Mouse (Mus musculus) limb, embryonic 14.5 days (tissue): ENCODE measurements around the gene Eif2ak4. TPM values are rescaled to one million over a fixed set of nuclear protein-coding genes. Genes with fewer than 3 reads are reported as not detected.
A peak's percentile ranks its signal among the peaks of the same experiment; 100 is the strongest.

Experiments used
- ATAC-seq: fragments of 200-750 bp; cut with Nextera tagmentation; 2 replicates; pipeline ENCODE4 v1.8.0; 2017; ENCODE audit warnings: low read depth, moderate number of reproducible peaks, moderate TSS enrichment; ENCODE audit not compliant: low FRiP score
- DNase-seq: peaks from one replicate; pipeline ENCODE4 v3.0.0-alpha.2; 2015; ENCODE audit warnings: low spot score
- H3K27ac ChIP-seq: fragments of 300-500 bp; sonication (generic); replicated peaks from 2 replicates; pipeline ENCODE4 v1.5.1; 2014; ENCODE audit warnings: low read depth, mild to moderate bottlenecking, low read length, moderate library complexity, mixed read lengths
- H3K27me3 ChIP-seq: fragments of 300-500 bp; sonication (generic); 2 replicates; pipeline ENCODE4 v1.6.1; 2014; ENCODE audit warnings: low read length, mixed read lengths; ENCODE audit not compliant: control insufficient read depth, insufficient read depth
- H3K36me3 ChIP-seq: fragments of 300-500 bp; sonication (generic); 2 replicates; pipeline ENCODE4 v1.6.1; 2014; ENCODE audit warnings: mild to moderate bottlenecking, low read length, moderate library complexity, mixed read lengths; ENCODE audit not compliant: control insufficient read depth, insufficient read depth
- H3K4me1 ChIP-seq: fragments of 300-500 bp; sonication (generic); 2 replicates; pipeline ENCODE4 v1.6.1; 2014; ENCODE audit warnings: antibody characterized with exemption, low read length, mixed read lengths; ENCODE audit not compliant: control insufficient read depth, insufficient read depth
- H3K4me2 ChIP-seq: fragments of 300-500 bp; sonication (generic); replicated peaks from 2 replicates; pipeline ENCODE4 v1.6.1; 2014; ENCODE audit warnings: low read depth, mild to moderate bottlenecking, low read length, moderate library complexity; ENCODE audit not compliant: severe bottlenecking
- H3K4me3 ChIP-seq: fragments of 300-500 bp; sonication (generic); replicated peaks from 2 replicates; pipeline ENCODE4 v1.5.1; 2014; ENCODE audit warnings: low read length
- H3K9ac ChIP-seq: fragments of 300-500 bp; sonication (generic); 2 replicates; pipeline ENCODE4 v1.6.1; 2014; ENCODE audit warnings: mild to moderate bottlenecking, low read depth, low read length, moderate library complexity; ENCODE audit not compliant: severe bottlenecking
- H3K9me3 ChIP-seq: fragments of 300-500 bp; sonication (generic); 2 replicates; pipeline ENCODE4 v1.6.1; 2016; ENCODE audit warnings: low read length; ENCODE audit not compliant: control insufficient read depth
- POLR2A ChIP-seq: fragments of 200-500 bp; IDR thresholded peaks from 2 replicates; pipeline ENCODE4 v1.8.0; 2012; ENCODE audit warnings: inconsistent platforms, mild to moderate bottlenecking, moderate library complexity, borderline replicate concordance; ENCODE audit not compliant: insufficient read depth, insufficient read length; ENCODE audit errors: extremely low read depth
- WGBS: fragments of 180-500 bp; shearing (Covaris S2); extraction: QIAGEN DNeasy Blood & Tissue Kit; methylation state at CpG from one replicate; pipeline ENCODE4 v1.1.7; 2014; 5-methylcytosine and 5-hydroxymethylcytosine counted together
- polyA plus RNA-seq, 2 experiments: library from polyadenylated mRNA; depleted of rRNA in 1 of 2; stranded (reverse) in 1 of 2; unstranded in 1 of 2; fragments of >200 nt; fragmentation: Nextera tagmentation in 1 of 2; extraction: Ambion mirVana in 1 of 2; gene quantifications; 2 replicates each; pipeline versions ENCODE4 v1.2.1 to v1.2.3; 2012 to 2014

Eif2ak4 gene
- polyA plus RNA-seq, 2 experiments = 12.7 to 24.1 TPM

DNA sequence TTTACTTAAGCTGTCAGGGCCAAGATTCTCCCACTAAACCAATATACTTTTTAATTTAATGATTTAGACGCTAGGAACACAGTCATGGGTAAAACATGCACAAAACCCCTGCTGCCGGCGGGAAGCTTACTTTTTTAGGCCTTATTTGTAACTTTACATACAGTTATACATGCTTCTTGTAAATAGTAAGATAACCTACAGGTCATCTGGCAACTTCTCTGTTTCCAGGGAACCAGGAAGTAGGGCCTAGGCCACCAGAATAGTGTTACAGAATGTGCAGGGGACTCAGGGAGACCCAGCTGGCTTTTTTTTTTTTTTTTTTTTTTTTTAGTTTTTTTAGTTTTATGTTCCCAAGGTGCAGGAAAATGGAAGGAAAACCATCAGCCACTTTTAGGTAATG is 1.2 kb downstream of the Eif2ak4 start:
- H3K9ac ChIP-seq = peak overlapping the region; percentile 89; the same call in 1 of the 2 replicates
- WGBS = 50% methylated on average over 3 of the region's 3 CpGs

DNA sequence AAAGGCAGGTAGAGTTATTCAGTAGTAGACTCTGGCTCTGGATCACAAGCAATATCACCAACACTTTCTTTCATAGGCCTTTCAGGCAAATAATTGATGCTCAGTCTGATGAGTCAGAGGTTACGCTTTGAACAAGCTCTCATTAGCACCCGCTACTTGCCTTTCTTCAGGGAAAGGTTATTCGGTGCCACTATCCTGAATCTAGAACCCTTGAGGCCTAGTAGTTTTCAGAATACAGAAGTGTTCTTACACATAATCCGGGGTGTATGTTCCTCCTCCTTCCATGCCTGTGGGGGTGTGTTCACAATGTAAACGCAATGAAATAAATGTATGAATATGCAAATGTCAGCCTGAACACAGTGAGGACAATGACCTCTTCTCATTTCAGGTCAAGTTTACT is 1.7 kb downstream of the Eif2ak4 start:
- H3K4me3 ChIP-seq = no peak overlapping the region
- TF ChIP-seq POLR2A = no peak
- no peak overlapping the region for H3K27ac ChIP-seq
- H3K9ac ChIP-seq = no peak overlapping the region
- no peak for DNase-seq
- H3K4me2 ChIP-seq = peak overlapping the region; percentile 79; the same call in 1 of the 2 replicates
- no peaks in the 10 kb centered on the region for H3K36me3 ChIP-seq
- H3K4me1 ChIP-seq = 0 out of 2 replicates have a peak, but pooled peaks cover 5% of the 10 kb centered on the region
- no peaks in the 10 kb centered on the region for H3K27me3 ChIP-seq
- ATAC-seq = no peak
- 82% methylated on average over 5 of the region's 5 CpGs for WGBS
- H3K9me3 ChIP-seq = no peaks in the 10 kb centered on the region; the same call in 1 of the 2 replicates

More for the DNA sequence above, 1.2 kb downstream of the Eif2ak4 start:
- H3K27ac ChIP-seq = no peak overlapping the region; the same call in 1 of the 2 replicates
- H3K36me3 ChIP-seq = no peaks in the 10 kb centered on the region
- DNase-seq (peak; percentile 3), ATAC-seq (no peak)
- 0 out of 2 replicates have a peak, but pooled peaks cover 5% of the 10 kb centered on the region for H3K4me1 ChIP-seq
- peak overlapping the region; percentile 78 for H3K4me3 ChIP-seq
- H3K27me3 ChIP-seq = no peaks in the 10 kb centered on the region
- H3K9me3 ChIP-seq = no peaks in the 10 kb centered on the region
- H3K4me2 ChIP-seq = peak overlapping the region; percentile 79
- TF ChIP-seq POLR2A = no peak

DNA sequence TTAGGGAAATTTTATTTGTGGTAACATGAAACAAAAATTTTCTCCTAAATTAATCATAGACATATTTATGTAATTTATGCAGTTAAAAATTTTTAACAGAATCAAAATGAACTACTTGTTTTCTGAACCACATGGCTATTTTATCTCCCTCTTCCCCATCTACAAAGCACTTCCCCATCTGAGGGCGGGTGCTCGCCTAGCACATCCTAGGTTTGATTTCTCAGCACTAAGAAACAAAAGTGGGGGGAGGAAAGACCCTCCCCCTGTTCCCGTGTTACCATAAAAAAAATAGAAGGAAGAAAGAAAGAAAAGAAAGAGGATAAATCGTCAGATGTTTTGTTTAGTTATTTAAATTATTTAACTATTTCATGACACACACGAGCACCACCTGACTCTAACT is 2.8 kb downstream of the Eif2ak4 start:
- TF ChIP-seq POLR2A = no peak

DNA sequence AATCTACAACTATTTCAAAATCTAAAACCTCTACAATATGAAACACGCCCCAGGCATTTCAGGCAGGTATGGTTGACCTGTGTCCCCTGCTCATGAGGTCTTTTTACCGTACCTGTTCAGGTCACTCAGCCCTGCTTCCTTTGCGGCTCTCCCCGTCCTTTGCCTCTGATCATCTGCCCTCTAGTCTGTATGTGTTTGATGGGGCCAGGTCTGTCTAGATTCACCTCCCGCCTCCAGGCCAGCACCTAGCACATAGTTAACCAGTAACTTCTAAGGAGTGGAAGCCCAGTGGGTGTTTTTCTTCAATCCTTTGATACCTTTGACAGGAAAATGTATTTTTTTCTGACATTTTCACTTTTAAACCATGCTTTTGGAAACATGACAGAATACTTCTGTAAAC is 11.3 kb downstream of the Eif2ak4 start:
- 83% methylated on average over 5 of the region's 5 CpGs for WGBS
- Histone ChIP-seq H3K4me3 (no peak overlapping the region), H3K36me3 (no peaks in the 10 kb centered on the region), H3K27ac (no peak overlapping the region), H3K4me1 (no peaks in the 10 kb centered on the region), H3K9ac (no peak overlapping the region), H3K4me2 (no peak overlapping the region), H3K27me3 (no peaks in the 10 kb centered on the region), H3K9me3 (no peaks in the 10 kb centered on the region; the same call in 1 of the 2 replicates)
- no peak for ATAC-seq
- DNase-seq = no peak
- TF ChIP-seq POLR2A = no peak

More for the DNA sequence above, 2.8 kb downstream of the Eif2ak4 start:
- Histone ChIP-seq H3K27me3 (no peaks in the 10 kb centered on the region), H3K4me1 (0 out of 2 replicates have a peak, but pooled peaks cover 5% of the 10 kb centered on the region), H3K27ac (no peak overlapping the region), H3K36me3 (no peaks in the 10 kb centered on the region), H3K9me3 (no peaks in the 10 kb centered on the region; the same call in 1 of the 2 replicates), H3K4me3 (no peak overlapping the region), H3K4me2 (no peak overlapping the region), H3K9ac (no peak overlapping the region)
- ATAC-seq (no peak), DNase-seq (no peak)
- 82% methylated on average over 5 of the region's 5 CpGs for WGBS

DNA sequence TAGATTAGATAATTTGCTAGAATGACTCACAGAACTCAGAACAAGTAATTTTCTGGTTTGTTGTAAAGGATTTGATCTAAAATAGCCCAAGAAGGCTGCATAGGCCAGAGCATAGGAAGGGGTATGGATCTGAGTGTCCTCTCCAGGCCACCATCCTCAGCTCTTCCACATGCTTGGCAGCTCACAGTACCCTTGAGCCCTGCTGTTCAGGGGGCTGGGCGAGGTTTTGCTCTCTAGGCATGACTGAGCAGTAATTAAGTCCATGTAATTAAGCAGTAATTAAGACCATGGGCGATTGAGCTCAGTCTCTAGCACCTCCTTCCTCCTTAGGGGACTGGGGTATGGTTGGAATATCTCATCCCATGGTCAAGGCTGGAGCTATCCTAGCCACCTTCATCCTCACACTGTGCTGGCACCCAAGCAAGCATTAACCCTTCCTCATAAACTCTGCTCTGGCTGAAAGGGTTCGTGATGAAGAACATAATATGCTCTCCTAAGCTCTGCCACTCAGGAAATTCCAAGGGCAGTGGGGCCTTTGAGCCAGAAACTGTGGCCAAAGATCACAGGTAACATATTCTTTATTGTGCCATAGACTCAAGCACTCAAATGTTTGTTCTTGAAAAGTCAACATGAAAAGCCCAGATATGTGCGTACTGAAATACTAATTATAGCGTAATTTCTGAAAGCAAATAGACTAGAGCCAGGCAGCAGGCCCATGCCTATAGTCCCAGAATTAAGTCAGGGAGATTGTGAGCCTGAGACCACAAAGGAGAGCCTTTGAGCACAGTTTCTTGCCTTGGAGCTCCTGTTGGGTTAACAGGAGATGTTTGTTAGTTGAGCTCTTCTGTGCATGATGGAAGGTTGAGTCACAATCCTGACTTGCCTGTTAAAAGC is 13.7 kb downstream of the Eif2ak4 start:
- Histone ChIP-seq H3K9ac (no peak overlapping the region), H3K27me3 (no peaks in the 10 kb centered on the region), H3K36me3 (peaks cover 6% of the 10 kb centered on the region; the same call in 1 of the 2 replicates), H3K9me3 (no peaks in the 10 kb centered on the region), H3K4me3 (no peak overlapping the region), H3K27ac (no peak overlapping the region), H3K4me1 (no peaks in the 10 kb centered on the region), H3K4me2 (no peak overlapping the region)
- ATAC-seq (no peak), DNase-seq (no peak)
- no peak for TF ChIP-seq POLR2A
- 69% methylated on average over 5 of the region's 5 CpGs for WGBS
